Mouse (Mus musculus) kidney, adult 8-10 months (tissue): ENCODE measurements around the gene Sh2b3.

ENCODE experiments used
- DNase-seq, 2 experiments: peaks; one replicate each; pipeline ENCODE4 v3.0.0; 2022

Gene Sh2b3

GRCm38 (mm10) chr5:121843138-121843905 is 5.9 kb upstream of the Sh2b3 start:
- no peak for DNase-seq

- peak in 1 of 2 experiments; percentile 84 for DNase-seq
These were observed 5.2 kb upstream of the Sh2b3 start for GRCm38 (mm10) chr5:121842665-121843118.

- no peak for DNase-seq
These were observed 4.5 kb upstream of the Sh2b3 start for GRCm38 (mm10) chr5:121841973-121842372.

GRCm38 (mm10) chr5:121841516-121841915 is 4.1 kb upstream of the Sh2b3 start:
- DNase-seq = no peak

- no peak for DNase-seq
These were observed 1.7 kb upstream of the Sh2b3 start for GRCm38 (mm10) chr5:121839128-121839473.

- peak; percentile 71 to 76 for DNase-seq
These were observed 1.1 kb upstream of the Sh2b3 start for GRCm38 (mm10) chr5:121838341-121839127.

- DNase-seq = peak; percentile 93 to 96
These were observed 592 bp downstream of the Sh2b3 start for GRCm38 (mm10) chr5:121836692-121837415.

- peak in 1 of 2 experiments; percentile 31 for DNase-seq
These were observed 1.3 kb downstream of the Sh2b3 start for GRCm38 (mm10) chr5:121835949-121836691.

- DNase-seq = no peak
These were observed 2.3 kb downstream of the Sh2b3 start for GRCm38 (mm10) chr5:121834991-121835747.

- DNase-seq = no peak
These were observed 3.2 kb downstream of the Sh2b3 start for GRCm38 (mm10) chr5:121834241-121834606.

- DNase-seq = peak; percentile 77 to 87
These were observed 3.7 kb downstream of the Sh2b3 start for GRCm38 (mm10) chr5:121833572-121834240.

- DNase-seq = no peak
These were observed 4.3 kb downstream of the Sh2b3 start for GRCm38 (mm10) chr5:121833159-121833558.

- DNase-seq = no peak
These were observed 4.9 kb downstream of the Sh2b3 start for GRCm38 (mm10) chr5:121832376-121833155.

GRCm38 (mm10) chr5:121831002-121831601 is 6.3 kb downstream of the Sh2b3 start:
- no peak for DNase-seq

- no peak for DNase-seq
These were observed 8.7 kb downstream of the Sh2b3 start for GRCm38 (mm10) chr5:121828491-121829432.

- DNase-seq = no peak
These were observed 9.6 kb downstream of the Sh2b3 start for GRCm38 (mm10) chr5:121827876-121828275.

- DNase-seq = no peak
These were observed 11.8 kb downstream of the Sh2b3 start for GRCm38 (mm10) chr5:121825606-121826005.

GRCm38 (mm10) chr5:121824121-121824520 is 13.3 kb downstream of the Sh2b3 start:
- DNase-seq = no peak

GRCm38 (mm10) chr5:121823668-121824067 is 13.8 kb downstream of the Sh2b3 start:
- no peak for DNase-seq
